Mouse (Mus musculus): ENCODE measurements around the gene Slc6a6. TPM values are rescaled to one million over a fixed set of nuclear protein-coding genes. Genes with fewer than 3 reads are reported as not detected.

The Slc6a6 gene
- polyA plus RNA-seq, 1 experiment from 2014 or later: 36.1 TPM

GRCm38 (mm10) chr6:91647385-91647791 is 36.5 kb upstream of the Slc6a6 start:
- Histone ChIP-seq H3K36me3 (ENCODE audit: control insufficient read depth, insufficient read depth, low read length) (no peaks in the 10 kb centered on the region), H3K4me2 (ENCODE audit: low read depth, severe bottlenecking) (no peak overlapping the region), H3K27me3 (ENCODE audit: control insufficient read depth, insufficient read depth, low read length) (no peaks in the 10 kb centered on the region), H3K9ac (ENCODE audit: low read length) (no peak overlapping the region), H3K4me1 (ENCODE audit: control insufficient read depth, insufficient read depth, low read length) (no peaks in the 10 kb centered on the region; the same call in 1 of the 2 replicates), H3K27ac (replicated peaks; ENCODE audit: low read depth, low read length) (no peak overlapping the region), H3K4me3 (ENCODE audit: low read depth, low read length) (no peak overlapping the region), H3K9me3 (ENCODE audit: control insufficient read depth, low read length) (no peaks in the 10 kb centered on the region)
- DNase-seq (ENCODE audit: low spot score): no peak
- no peak for ATAC-seq (ENCODE audit: insufficient number of reproducible peaks, low FRiP score, low TSS enrichment, low read depth)
- 58% methylated on average over 9 of the region's 9 CpGs for WGBS

DNA sequence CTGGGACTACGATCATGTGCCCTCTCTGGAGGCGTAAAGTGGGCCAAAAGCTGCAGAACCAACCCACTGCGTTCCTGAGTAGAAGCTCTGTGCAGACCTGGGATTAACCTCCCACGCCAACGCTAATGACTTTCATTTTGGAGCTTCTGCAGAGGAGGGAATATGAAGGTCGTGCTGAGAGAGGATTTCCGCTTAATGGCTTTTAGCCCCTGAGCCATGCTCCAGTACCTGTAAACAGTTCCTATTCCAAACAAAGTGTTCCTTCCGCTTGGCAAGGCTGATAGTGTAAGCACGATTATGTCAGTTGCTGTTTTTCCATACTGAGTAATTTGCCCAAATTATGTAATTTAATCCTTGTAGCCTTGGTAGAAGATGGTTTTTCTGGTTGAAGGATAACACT is 33.6 kb upstream of the Slc6a6 start:
- Histone ChIP-seq H3K4me2 (ENCODE audit: low read depth, severe bottlenecking) (no peak overlapping the region), H3K27ac (replicated peaks; ENCODE audit: low read depth, low read length) (no peak overlapping the region), H3K36me3 (ENCODE audit: control insufficient read depth, insufficient read depth, low read length) (no peaks in the 10 kb centered on the region), H3K9me3 (ENCODE audit: control insufficient read depth, low read length) (no peaks in the 10 kb centered on the region), H3K4me1 (ENCODE audit: control insufficient read depth, insufficient read depth, low read length) (no peaks in the 10 kb centered on the region; the same call in 1 of the 2 replicates), H3K9ac (ENCODE audit: low read length) (no peak overlapping the region), H3K4me3 (ENCODE audit: low read depth, low read length) (no peak overlapping the region), H3K27me3 (ENCODE audit: control insufficient read depth, insufficient read depth, low read length) (no peaks in the 10 kb centered on the region)
- no peak for DNase-seq (ENCODE audit: low spot score)
- 75% methylated on average over 9 of the region's 9 CpGs for WGBS
- no peak for ATAC-seq (ENCODE audit: insufficient number of reproducible peaks, low FRiP score, low TSS enrichment, low read depth)

DNA sequence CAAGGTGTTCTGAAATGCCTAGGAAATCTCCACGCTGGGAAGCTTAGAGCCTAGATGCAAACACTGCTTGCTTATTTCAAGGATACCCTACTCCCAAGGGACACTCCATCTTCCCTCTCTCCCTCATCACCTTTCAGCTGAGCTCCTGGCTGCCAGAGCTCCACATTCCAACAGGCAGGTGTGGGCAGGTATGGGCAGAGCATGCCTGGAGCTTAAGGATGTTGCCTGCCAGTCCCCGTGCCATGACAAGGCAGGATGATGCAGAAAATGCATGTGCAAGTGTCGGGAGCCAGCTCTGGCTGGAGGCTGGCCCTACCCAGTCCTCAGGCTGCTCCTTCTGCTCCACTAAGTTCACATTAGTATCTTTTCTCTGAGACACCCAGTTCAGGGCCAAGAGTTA is 31.6 kb upstream of the Slc6a6 start:
- no peaks in the 10 kb centered on the region for H3K4me1 ChIP-seq (ENCODE audit: control insufficient read depth, insufficient read depth, low read length)
- 71% methylated on average over 3 of the region's 3 CpGs for WGBS
- H3K36me3 ChIP-seq (ENCODE audit: control insufficient read depth, insufficient read depth, low read length): no peaks in the 10 kb centered on the region
- no peak overlapping the region for H3K27ac ChIP-seq (replicated peaks; ENCODE audit: low read depth, low read length)
- no peaks in the 10 kb centered on the region for H3K27me3 ChIP-seq (ENCODE audit: control insufficient read depth, insufficient read depth, low read length)
- ATAC-seq (ENCODE audit: insufficient number of reproducible peaks, low FRiP score, low TSS enrichment, low read depth): no peak
- no peaks in the 10 kb centered on the region for H3K9me3 ChIP-seq (ENCODE audit: control insufficient read depth, low read length)
- no peak overlapping the region for H3K4me2 ChIP-seq (ENCODE audit: low read depth, severe bottlenecking)
- no peak overlapping the region for H3K9ac ChIP-seq (ENCODE audit: low read length)
- no peak overlapping the region for H3K4me3 ChIP-seq (ENCODE audit: low read depth, low read length)
- no peak for DNase-seq (ENCODE audit: low spot score)

- H3K9me3 ChIP-seq (ENCODE audit: control insufficient read depth, low read length): no peaks in the 10 kb centered on the region
- no peaks in the 10 kb centered on the region for H3K4me1 ChIP-seq (ENCODE audit: control insufficient read depth, insufficient read depth, low read length)
- DNase-seq (ENCODE audit: low spot score) (no peak), ATAC-seq (ENCODE audit: insufficient number of reproducible peaks, low FRiP score, low TSS enrichment, low read depth) (no peak)
- H3K36me3 ChIP-seq (ENCODE audit: control insufficient read depth, insufficient read depth, low read length): no peaks in the 10 kb centered on the region
- H3K4me2 ChIP-seq (ENCODE audit: low read depth, severe bottlenecking): no peak overlapping the region
- H3K27ac ChIP-seq (replicated peaks; ENCODE audit: low read depth, low read length): no peak overlapping the region
- H3K9ac ChIP-seq (ENCODE audit: low read length): no peak overlapping the region
- 33% methylated on average over 3 of the region's 3 CpGs for WGBS
- no peaks in the 10 kb centered on the region for H3K27me3 ChIP-seq (ENCODE audit: control insufficient read depth, insufficient read depth, low read length)
- H3K4me3 ChIP-seq (ENCODE audit: low read depth, low read length): no peak overlapping the region
These were observed 28.6 kb upstream of the Slc6a6 start for GRCm38 (mm10) chr6:91655244-91655643.

- H3K27me3 ChIP-seq (ENCODE audit: control insufficient read depth, insufficient read depth, low read length): no peaks in the 10 kb centered on the region
- H3K36me3 ChIP-seq (ENCODE audit: control insufficient read depth, insufficient read depth, low read length): no peaks in the 10 kb centered on the region
- ATAC-seq (ENCODE audit: insufficient number of reproducible peaks, low FRiP score, low TSS enrichment, low read depth) (no peak), DNase-seq (ENCODE audit: low spot score) (no peak)
- H3K9ac ChIP-seq (ENCODE audit: low read length): no peak overlapping the region
- H3K4me1 ChIP-seq (ENCODE audit: control insufficient read depth, insufficient read depth, low read length): no peaks in the 10 kb centered on the region
- no peak overlapping the region for H3K27ac ChIP-seq (replicated peaks; ENCODE audit: low read depth, low read length)
- no peaks in the 10 kb centered on the region for H3K9me3 ChIP-seq (ENCODE audit: control insufficient read depth, low read length)
- no peak overlapping the region for H3K4me3 ChIP-seq (ENCODE audit: low read depth, low read length)
- WGBS: 46% methylated on average over 6 of the region's 6 CpGs
- no peak overlapping the region for H3K4me2 ChIP-seq (ENCODE audit: low read depth, severe bottlenecking)
These were observed 27.9 kb upstream of the Slc6a6 start for GRCm38 (mm10) chr6:91655874-91656433.

DNA sequence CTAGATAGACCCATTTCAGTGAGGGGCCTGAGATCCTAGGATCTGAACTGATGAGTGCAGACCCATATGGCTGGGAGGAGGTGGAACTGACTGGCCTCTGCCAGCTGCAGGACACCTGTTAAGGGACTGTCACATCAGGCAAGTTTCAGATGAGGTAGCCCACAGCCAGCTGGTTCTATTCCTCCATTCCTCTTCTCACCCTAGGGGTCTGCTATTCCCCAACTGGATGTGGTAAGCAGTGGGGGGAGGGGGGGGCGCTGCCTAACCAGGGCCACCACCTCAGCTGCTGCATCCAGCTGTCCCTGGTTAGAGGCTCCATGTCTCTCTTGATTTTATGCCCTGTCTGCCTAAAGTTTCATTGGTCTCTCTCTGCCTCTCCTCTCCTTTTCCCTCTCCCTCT is 25.6 kb upstream of the Slc6a6 start:
- H3K36me3 ChIP-seq (ENCODE audit: control insufficient read depth, insufficient read depth, low read length): no peaks in the 10 kb centered on the region
- WGBS: no CpG with 5 or more reads among the region's 1 CpGs
- no peaks in the 10 kb centered on the region for H3K9me3 ChIP-seq (ENCODE audit: control insufficient read depth, low read length)
- H3K27me3 ChIP-seq (ENCODE audit: control insufficient read depth, insufficient read depth, low read length): no peaks in the 10 kb centered on the region
- no peak overlapping the region for H3K9ac ChIP-seq (ENCODE audit: low read length)
- H3K27ac ChIP-seq (replicated peaks; ENCODE audit: low read depth, low read length): no peak overlapping the region
- H3K4me3 ChIP-seq (ENCODE audit: low read depth, low read length): no peak overlapping the region
- no peak overlapping the region for H3K4me2 ChIP-seq (ENCODE audit: low read depth, severe bottlenecking)
- ATAC-seq (ENCODE audit: insufficient number of reproducible peaks, low FRiP score, low TSS enrichment, low read depth) (no peak), DNase-seq (ENCODE audit: low spot score) (no peak)
- no peaks in the 10 kb centered on the region for H3K4me1 ChIP-seq (ENCODE audit: control insufficient read depth, insufficient read depth, low read length)

- no peak for DNase-seq (ENCODE audit: low spot score)
- Histone ChIP-seq H3K4me2 (ENCODE audit: low read depth, severe bottlenecking) (no peak overlapping the region), H3K9me3 (ENCODE audit: control insufficient read depth, low read length) (no peaks in the 10 kb centered on the region), H3K9ac (ENCODE audit: low read length) (no peak overlapping the region), H3K36me3 (ENCODE audit: control insufficient read depth, insufficient read depth, low read length) (no peaks in the 10 kb centered on the region), H3K27ac (replicated peaks; ENCODE audit: low read depth, low read length) (no peak overlapping the region), H3K4me3 (ENCODE audit: low read depth, low read length) (no peak overlapping the region), H3K27me3 (ENCODE audit: control insufficient read depth, insufficient read depth, low read length) (no peaks in the 10 kb centered on the region), H3K4me1 (ENCODE audit: control insufficient read depth, insufficient read depth, low read length) (no peaks in the 10 kb centered on the region)
- WGBS: 61% methylated on average over 2 of the region's 2 CpGs
- ATAC-seq (ENCODE audit: insufficient number of reproducible peaks, low FRiP score, low TSS enrichment, low read depth): no peak
These were observed 23.9 kb upstream of the Slc6a6 start for GRCm38 (mm10) chr6:91659841-91660509.

- H3K27ac ChIP-seq (replicated peaks; ENCODE audit: low read depth, low read length): no peak overlapping the region
- no peaks in the 10 kb centered on the region for H3K4me1 ChIP-seq (ENCODE audit: control insufficient read depth, insufficient read depth, low read length)
- no peak overlapping the region for H3K4me2 ChIP-seq (ENCODE audit: low read depth, severe bottlenecking)
- ATAC-seq (ENCODE audit: insufficient number of reproducible peaks, low FRiP score, low TSS enrichment, low read depth): no peak
- WGBS: 91% methylated on average over 6 of the region's 6 CpGs
- no peaks in the 10 kb centered on the region for H3K36me3 ChIP-seq (ENCODE audit: control insufficient read depth, insufficient read depth, low read length)
- H3K9me3 ChIP-seq (ENCODE audit: control insufficient read depth, low read length): no peaks in the 10 kb centered on the region
- no peaks in the 10 kb centered on the region for H3K27me3 ChIP-seq (ENCODE audit: control insufficient read depth, insufficient read depth, low read length)
- DNase-seq (ENCODE audit: low spot score): no peak
- no peak overlapping the region for H3K9ac ChIP-seq (ENCODE audit: low read length)
- no peak overlapping the region for H3K4me3 ChIP-seq (ENCODE audit: low read depth, low read length)
These were observed 21.6 kb upstream of the Slc6a6 start for GRCm38 (mm10) chr6:91662301-91662700.

- Histone ChIP-seq H3K36me3 (ENCODE audit: control insufficient read depth, insufficient read depth, low read length) (no peaks in the 10 kb centered on the region), H3K9me3 (ENCODE audit: control insufficient read depth, low read length) (no peaks in the 10 kb centered on the region), H3K9ac (ENCODE audit: low read length) (no peak overlapping the region), H3K27ac (replicated peaks; ENCODE audit: low read depth, low read length) (no peak overlapping the region), H3K4me1 (ENCODE audit: control insufficient read depth, insufficient read depth, low read length) (no peaks in the 10 kb centered on the region), H3K4me2 (ENCODE audit: low read depth, severe bottlenecking) (no peak overlapping the region), H3K4me3 (ENCODE audit: low read depth, low read length) (no peak overlapping the region), H3K27me3 (ENCODE audit: control insufficient read depth, insufficient read depth, low read length) (no peaks in the 10 kb centered on the region)
- WGBS: 84% methylated on average over 6 of the region's 6 CpGs
- no peak for DNase-seq (ENCODE audit: low spot score)
- no peak for ATAC-seq (ENCODE audit: insufficient number of reproducible peaks, low FRiP score, low TSS enrichment, low read depth)
These were observed 20.2 kb upstream of the Slc6a6 start for GRCm38 (mm10) chr6:91663616-91664015.
